Mouse (Mus musculus) retina, postnatal 7 days (tissue): ENCODE measurements around the gene Defb26.

Experiments used
- DNase-seq: peaks from one replicate; pipeline ENCODE4 v3.0.0-alpha.2; 2012; ENCODE audit warnings: low read depth, low spot score

Gene Defb26

DNA sequence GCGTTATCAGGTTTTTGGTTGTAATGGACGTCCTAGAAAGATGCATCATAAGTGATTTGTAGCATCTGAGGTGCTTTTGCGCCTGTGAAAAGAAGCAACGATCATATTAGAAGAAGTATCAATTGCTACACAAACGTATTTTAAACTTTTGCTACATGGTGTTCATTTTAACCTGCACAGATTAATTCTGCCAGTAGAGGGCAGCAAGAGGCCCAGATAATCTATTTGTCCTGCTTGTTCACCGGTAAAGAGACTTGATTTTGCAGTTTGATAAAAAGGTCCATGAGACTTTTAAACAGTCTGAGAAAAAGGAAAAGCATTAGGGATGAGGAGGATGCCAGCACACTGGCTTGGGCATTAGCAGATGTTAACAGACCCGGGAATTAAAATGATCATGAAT lies 40.5 kb downstream of the Defb26 start:
- peak; percentile 21 for DNase-seq

GRCm38 (mm10) chr2:152464570-152465150 lies 46.8 kb downstream of the Defb26 start, which contains the start of gene Defb23:
Gene Defb23 (minus strand): TSS chr2:152464620.
- no peak for DNase-seq

GRCm38 (mm10) chr2:152459241-152459640 lies 52.3 kb downstream of the Defb26 start:
- DNase-seq = no peak
